Mouse (Mus musculus) cerebellum, adult 2 months (tissue): ENCODE results near the gene Klhl18.

Source experiments
- CTCF ChIP-seq: fragments of 200-500 bp; IDR thresholded peaks from 2 replicates; pipeline ENCODE4 v1.5.1; 2011; ENCODE audit warnings: low read depth, mild to moderate bottlenecking, control low read depth, low read length, moderate library complexity, borderline replicate concordance; ENCODE audit not compliant: insufficient read depth
- POLR2A ChIP-seq: fragments of 200-500 bp; IDR thresholded peaks from 2 replicates; pipeline ENCODE4 v1.6.1; 2011; ENCODE audit warnings: low read length, control low read depth, borderline replicate concordance; ENCODE audit not compliant: insufficient read depth

DNA sequence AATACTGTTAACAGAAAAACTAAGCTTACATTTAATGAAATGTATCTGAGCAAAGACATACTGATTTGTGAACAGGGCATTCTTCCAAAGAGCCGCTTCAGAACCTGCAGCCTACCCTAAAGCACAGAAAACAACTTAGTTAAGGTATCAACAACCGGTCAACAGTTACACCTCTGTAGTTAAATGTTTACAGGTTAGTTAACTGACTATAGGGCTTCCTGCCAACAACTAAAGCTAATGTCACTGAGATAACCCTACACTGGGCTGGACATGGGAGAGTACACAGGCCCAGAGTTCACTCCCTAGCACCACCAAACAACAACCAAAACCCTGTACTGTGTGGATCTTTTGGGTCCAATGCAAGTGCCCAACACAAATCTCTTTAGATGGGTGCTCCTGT is 73.8 kb downstream of the Klhl18 start:
- TF ChIP-seq CTCF (no peak), POLR2A (no peak)
